Mouse (Mus musculus): ENCODE data around the gene Neurl4. TPM values are rescaled to one million over a fixed set of nuclear protein-coding genes. Genes with fewer than 3 reads are reported as not detected.

Neurl4 gene
- polyA plus RNA-seq, 1 experiment from 2014 or later, result 13.3 TPM

GRCm38 (mm10) chr11:69872451-69872850 is 28.4 kb upstream of the Neurl4 start:
- DNase-seq (ENCODE audit: low spot score), result no peak
- Histone ChIP-seq H3K9me3 (replicated peaks) (no peaks in the 10 kb centered on the region), H3K36me3 (no peaks in the 10 kb centered on the region), H3K4me1 (peaks cover 19% of the 10 kb centered on the region; the same call in 1 of the 2 replicates), H3K27me3 (ENCODE audit: low read depth, poor library complexity, severe bottlenecking) (no peaks in the 10 kb centered on the region), H3K4me3 (no peak overlapping the region), H3K27ac (no peak overlapping the region)
- WGBS, result 69% methylated on average over 4 of the region's 4 CpGs

- Histone ChIP-seq H3K27ac (no peak overlapping the region), H3K4me1 (peaks cover 43% of the 10 kb centered on the region), H3K36me3 (no peaks in the 10 kb centered on the region), H3K4me3 (no peak overlapping the region), H3K27me3 (ENCODE audit: low read depth, poor library complexity, severe bottlenecking) (no peaks in the 10 kb centered on the region), H3K9me3 (replicated peaks) (no peaks in the 10 kb centered on the region)
- WGBS, result 73% methylated on average over 7 of the region's 7 CpGs
- no peak for DNase-seq (ENCODE audit: low spot score)
Measured at GRCm38 (mm10) chr11:69876186-69876585, 24.7 kb upstream of the Neurl4 start.

- Histone ChIP-seq H3K4me3 (peak overlapping the region; percentile 33), H3K27me3 (ENCODE audit: low read depth, poor library complexity, severe bottlenecking) (no peaks in the 10 kb centered on the region), H3K36me3 (no peaks in the 10 kb centered on the region), H3K27ac (peak overlapping the region; percentile 15; the same call in 1 of the 2 replicates), H3K9me3 (replicated peaks) (no peaks in the 10 kb centered on the region), H3K4me1 (peaks cover 50% of the 10 kb centered on the region)
- peak; percentile 89 for DNase-seq (ENCODE audit: low spot score)
- WGBS, result 5% methylated on average over 12 of the region's 12 CpGs
Measured at GRCm38 (mm10) chr11:69876867-69877266, 24.0 kb upstream of the Neurl4 start.

- H3K4me3 ChIP-seq, result peak within 1 kb of the TSS; percentile 33
- peaks cover 55% of the 10 kb centered on the region for H3K4me1 ChIP-seq
- 93% methylated on average over 11 of the region's 11 CpGs for WGBS
- H3K9me3 ChIP-seq (replicated peaks), result no peaks in the 10 kb centered on the region
- no peaks in the 10 kb centered on the region for H3K36me3 ChIP-seq
- DNase-seq (ENCODE audit: low spot score), result no peak
- no peaks in the 10 kb centered on the region for H3K27me3 ChIP-seq (ENCODE audit: low read depth, poor library complexity, severe bottlenecking)
- peak within 1 kb of the TSS; percentile 15; the same call in 1 of the 2 replicates for H3K27ac ChIP-seq
Measured at GRCm38 (mm10) chr11:69877878-69878277, 23.0 kb upstream of the Neurl4 start, which contains the start of gene Tmem95. TSS of gene Tmem95 (minus strand) at chr11:69878018.

GRCm38 (mm10) chr11:69878399-69878798 is 22.5 kb upstream of the Neurl4 start:
- no peaks in the 10 kb centered on the region for H3K27me3 ChIP-seq (ENCODE audit: low read depth, poor library complexity, severe bottlenecking)
- 89% methylated on average over 3 of the region's 3 CpGs for WGBS
- no peak for DNase-seq (ENCODE audit: low spot score)
- no peaks in the 10 kb centered on the region for H3K36me3 ChIP-seq
- H3K4me1 ChIP-seq, result peaks cover 55% of the 10 kb centered on the region
- no peak overlapping the region for H3K4me3 ChIP-seq
- H3K27ac ChIP-seq, result no peak overlapping the region
- no peaks in the 10 kb centered on the region for H3K9me3 ChIP-seq (replicated peaks)

- WGBS, result 89% methylated on average over 6 of the region's 6 CpGs
- Histone ChIP-seq H3K36me3 (no peaks in the 10 kb centered on the region), H3K4me3 (no peak overlapping the region), H3K4me1 (peaks cover 55% of the 10 kb centered on the region), H3K27ac (0 out of 2 replicates have a peak overlapping the region, but pooled peaks have one; percentile 87), H3K9me3 (replicated peaks) (no peaks in the 10 kb centered on the region), H3K27me3 (ENCODE audit: low read depth, poor library complexity, severe bottlenecking) (no peaks in the 10 kb centered on the region)
- DNase-seq (ENCODE audit: low spot score), result no peak
Measured at GRCm38 (mm10) chr11:69878952-69879351, 21.9 kb upstream of the Neurl4 start.

- DNase-seq (ENCODE audit: low spot score), result no peak
- Histone ChIP-seq H3K4me3 (peak overlapping the region; percentile 58), H3K4me1 (peaks cover 55% of the 10 kb centered on the region), H3K27ac (peak overlapping the region; percentile 87; the same call in 1 of the 2 replicates), H3K9me3 (replicated peaks) (no peaks in the 10 kb centered on the region), H3K36me3 (no peaks in the 10 kb centered on the region), H3K27me3 (ENCODE audit: low read depth, poor library complexity, severe bottlenecking) (no peaks in the 10 kb centered on the region)
- WGBS, result 55% methylated on average over 15 of the region's 15 CpGs
Measured at GRCm38 (mm10) chr11:69879711-69880110, 21.2 kb upstream of the Neurl4 start.

GRCm38 (mm10) chr11:69880506-69880852 is 20.4 kb upstream of the Neurl4 start:
- Histone ChIP-seq H3K27ac (peak overlapping the region; percentile 87), H3K9me3 (replicated peaks) (no peaks in the 10 kb centered on the region), H3K4me1 (peaks cover 55% of the 10 kb centered on the region), H3K4me3 (peak overlapping the region; percentile 58), H3K36me3 (no peaks in the 10 kb centered on the region), H3K27me3 (ENCODE audit: low read depth, poor library complexity, severe bottlenecking) (no peaks in the 10 kb centered on the region)
- DNase-seq (ENCODE audit: low spot score), result no peak
- under 1% methylated on average over 18 of the region's 18 CpGs for WGBS

- H3K27ac ChIP-seq, result peak within 1 kb of the TSS; percentile 87
- H3K36me3 ChIP-seq, result no peaks in the 10 kb centered on the region
- no peaks in the 10 kb centered on the region for H3K9me3 ChIP-seq (replicated peaks)
- H3K4me1 ChIP-seq, result peaks cover 52% of the 10 kb centered on the region
- peak; percentile 89 for DNase-seq (ENCODE audit: low spot score)
- H3K4me3 ChIP-seq, result peak within 1 kb of the TSS; percentile 58
- no peaks in the 10 kb centered on the region for H3K27me3 ChIP-seq (ENCODE audit: low read depth, poor library complexity, severe bottlenecking)
- WGBS, result under 1% methylated on average over 46 of the region's 46 CpGs
Measured at GRCm38 (mm10) chr11:69880853-69881603, 19.8 kb upstream of the Neurl4 start, which contains the start of gene Kctd11. TSS of gene Kctd11 (minus strand) at chr11:69881406.

- 65% methylated on average over 21 of the region's 21 CpGs for WGBS
- Histone ChIP-seq H3K27ac (peak overlapping the region; percentile 87), H3K4me3 (peak overlapping the region; percentile 58), H3K9me3 (replicated peaks) (no peaks in the 10 kb centered on the region), H3K4me1 (peaks cover 43% of the 10 kb centered on the region), H3K27me3 (ENCODE audit: low read depth, poor library complexity, severe bottlenecking) (no peaks in the 10 kb centered on the region), H3K36me3 (no peaks in the 10 kb centered on the region)
- DNase-seq (ENCODE audit: low spot score), result no peak
Measured at GRCm38 (mm10) chr11:69881787-69882670, 18.8 kb upstream of the Neurl4 start.

GRCm38 (mm10) chr11:69883066-69883465 is 17.8 kb upstream of the Neurl4 start:
- H3K27me3 ChIP-seq (ENCODE audit: low read depth, poor library complexity, severe bottlenecking), result no peaks in the 10 kb centered on the region
- no peaks in the 10 kb centered on the region for H3K36me3 ChIP-seq
- peaks cover 42% of the 10 kb centered on the region for H3K4me1 ChIP-seq
- H3K9me3 ChIP-seq (replicated peaks), result no peaks in the 10 kb centered on the region
- H3K27ac ChIP-seq, result no peak overlapping the region
- 64% methylated on average over 4 of the region's 4 CpGs for WGBS
- DNase-seq (ENCODE audit: low spot score), result no peak
- H3K4me3 ChIP-seq, result no peak overlapping the region

GRCm38 (mm10) chr11:69883527-69884151 is 17.2 kb upstream of the Neurl4 start:
- Histone ChIP-seq H3K36me3 (no peaks in the 10 kb centered on the region), H3K27ac (no peak overlapping the region), H3K4me3 (no peak overlapping the region), H3K9me3 (replicated peaks) (no peaks in the 10 kb centered on the region), H3K4me1 (peaks cover 36% of the 10 kb centered on the region), H3K27me3 (ENCODE audit: low read depth, poor library complexity, severe bottlenecking) (no peaks in the 10 kb centered on the region)
- DNase-seq (ENCODE audit: low spot score), result no peak
- 92% methylated on average over 8 of the region's 8 CpGs for WGBS
